Comparison of ENCODE assay signal across 11 mouse cellular contexts in genomic region chr5:113558065-113558464, GRCm38 (mm10).
"Had no signal": no experiment of that assay in that cellular context is flagged by ENCODE, and none has a peak within 500 bp of the region (broad histone marks: within the 10 kb centered on the region; RNA-seq: fewer than 3 reads in every experiment).

No protein-coding gene starts in this region.

- DNase-seq: kidney, postnatal 14 days; layer of hippocampus, adult 9-11 months; liver, embryonic 13.5 days; lung, adult 2 months; lung, postnatal 14 days; right cerebral cortex, adult 18-20 months; right cerebral cortex, postnatal 14 days; right cerebral cortex, postnatal 4 days; thymus, adult 2 months; thymus, postnatal 14 days; thymus, postnatal 4 days had no signal
